Mouse (Mus musculus) monocyte, adult 5-6 weeks (primary cell): Measurements from ENCODE around the gene Slc35g2. TPM values are rescaled to one million over a fixed set of nuclear protein-coding genes. Genes with fewer than 3 reads are reported as not detected.

Source experiments
- ATAC-seq: fragments of 153-309, 156-312 bp; replicated peaks from 2 replicates; pipeline ENCODE4 v1.8.0; 2017; ENCODE audit warnings: mild to moderate bottlenecking; ENCODE audit not compliant: low TSS enrichment, insufficient number of reproducible peaks, severe bottlenecking, poor library complexity, low FRiP score
- total RNA-seq: library from RNA; stranded (forward); fragments of 200-1000, 200-491, 200-594 nt; gene quantifications from 3 replicates; pipeline ENCODE4 v1.2.3, GENCODE M21; 2017

Gene Slc35g2
- total RNA-seq, 1 experiment from 2014 or later, result not detected

GRCm38 (mm10) chr9:100507581-100507980 lies 63.3 kb downstream of the Slc35g2 start:
- no peak for ATAC-seq

- ATAC-seq, result no peak
Measured at GRCm38 (mm10) chr9:100506652-100507051, 64.2 kb downstream of the Slc35g2 start.

- ATAC-seq, result no peak
Measured at GRCm38 (mm10) chr9:100505498-100505897, 65.4 kb downstream of the Slc35g2 start.

Other genes with a start within 250 kb of the Slc35g2 start
- 3.2 to 6.9 TPM (median 3.6 TPM) in 3 replicates for gene Il20rb, start 84.3 kb downstream of the Slc35g2 start, total RNA-seq
- 73.1 to 81.8 TPM (median 81.6 TPM) in 3 replicates for gene Nck1, start 25.0 kb downstream of the Slc35g2 start, total RNA-seq
- 88.0 to 131 TPM (median 96.2 TPM) in 3 replicates for gene Stag1, start 26.7 kb upstream of the Slc35g2 start, total RNA-seq